Mouse (Mus musculus) limb, embryonic 10.5 days (tissue): ENCODE results near the gene Stk25. TPM values are rescaled to one million over a fixed set of nuclear protein-coding genes. Genes with fewer than 3 reads are reported as not detected.

Source experiments
- DNase-seq: peaks from one replicate; pipeline ENCODE4 v3.0.0-alpha.2; 2017; ENCODE audit warnings: low spot score
- H3K27ac ChIP-seq: fragments of 300-500 bp; sonication (generic); 2 replicates; pipeline ENCODE4 v1.5.1; 2016; ENCODE audit warnings: mild to moderate bottlenecking
- H3K27me3 ChIP-seq: fragments of 300-500 bp; sonication (generic); 2 replicates; pipeline ENCODE4 v1.6.1; 2016; ENCODE audit warnings: low read depth, mild to moderate bottlenecking; ENCODE audit not compliant: poor library complexity, severe bottlenecking
- H3K36me3 ChIP-seq: fragments of 300-500 bp; sonication (generic); 2 replicates; pipeline ENCODE4 v1.6.1; 2016; ENCODE audit warnings: mild to moderate bottlenecking, moderate library complexity
- H3K4me1 ChIP-seq: fragments of 300-500 bp; sonication (generic); 2 replicates; pipeline ENCODE4 v1.6.1; 2016
- H3K4me3 ChIP-seq: fragments of 300-500 bp; sonication (generic); 2 replicates; pipeline ENCODE4 v1.5.1; 2016; ENCODE audit warnings: mild to moderate bottlenecking, moderate library complexity
- H3K9me3 ChIP-seq: fragments of 300-500 bp; sonication (generic); replicated peaks from 2 replicates; pipeline ENCODE4 v1.6.1; 2016; ENCODE audit warnings: mild to moderate bottlenecking
- WGBS: fragments of 180-500 bp; shearing (Covaris S2); methylation state at CpG from one replicate; pipeline ENCODE4 v1.1.7; 2016; 5-methylcytosine and 5-hydroxymethylcytosine counted together
- polyA plus RNA-seq: library from polyadenylated mRNA; unstranded; fragments of >200 nt; fragmentation: Nextera tagmentation; extraction: Ambion mirVana; gene quantifications from 2 replicates; pipeline ENCODE4 v1.2.1, GENCODE M21; 2016

Stk25 gene
- polyA plus RNA-seq, 1 experiment from 2014 or later: 185 TPM

- H3K4me1 ChIP-seq: peaks cover under 1% of the 10 kb centered on the region; the same call in 1 of the 2 replicates
- H3K36me3 ChIP-seq: peaks cover 98% of the 10 kb centered on the region
- H3K27ac ChIP-seq: no peak overlapping the region
- no peak overlapping the region for H3K4me3 ChIP-seq
- no peak for DNase-seq
- H3K27me3 ChIP-seq: no peaks in the 10 kb centered on the region
- WGBS: 83% methylated on average over 1 of the region's 1 CpGs
- H3K9me3 ChIP-seq: no peaks in the 10 kb centered on the region
Observed at GRCm38 (mm10) chr1:93624502-93624901, 34.0 kb downstream of the Stk25 start.

- DNase-seq: no peak
- WGBS: 80% methylated on average over 5 of the region's 5 CpGs
- Histone ChIP-seq H3K27me3 (no peaks in the 10 kb centered on the region), H3K27ac (peak overlapping the region; percentile 87), H3K4me1 (peaks cover 23% of the 10 kb centered on the region), H3K4me3 (no peak overlapping the region), H3K36me3 (peaks cover 47% of the 10 kb centered on the region), H3K9me3 (no peaks in the 10 kb centered on the region)
Observed at GRCm38 (mm10) chr1:93618948-93619347, 39.5 kb downstream of the Stk25 start.

GRCm38 (mm10) chr1:93618059-93618748, 40.3 kb downstream of the Stk25 start:
- peaks cover 23% of the 10 kb centered on the region for H3K4me1 ChIP-seq
- WGBS: 66% methylated on average over 4 of the region's 4 CpGs
- H3K4me3 ChIP-seq: peak overlapping the region; percentile 9; the same call in 1 of the 2 replicates
- no peaks in the 10 kb centered on the region for H3K9me3 ChIP-seq
- H3K27me3 ChIP-seq: no peaks in the 10 kb centered on the region
- H3K27ac ChIP-seq: peak overlapping the region; percentile 87
- DNase-seq: peak; percentile 63
- peaks cover 39% of the 10 kb centered on the region for H3K36me3 ChIP-seq

- Histone ChIP-seq H3K36me3 (no peaks in the 10 kb centered on the region), H3K4me3 (no peak overlapping the region), H3K27me3 (no peaks in the 10 kb centered on the region), H3K4me1 (no peaks in the 10 kb centered on the region), H3K9me3 (no peaks in the 10 kb centered on the region), H3K27ac (no peak overlapping the region)
- WGBS: 90% methylated on average over 8 of the region's 8 CpGs
- DNase-seq: no peak
Observed at GRCm38 (mm10) chr1:93609762-93610161, 48.7 kb downstream of the Stk25 start.

- Histone ChIP-seq H3K4me3 (no peak overlapping the region), H3K36me3 (no peaks in the 10 kb centered on the region), H3K27ac (no peak overlapping the region), H3K9me3 (no peaks in the 10 kb centered on the region), H3K4me1 (no peaks in the 10 kb centered on the region), H3K27me3 (no peaks in the 10 kb centered on the region)
- WGBS: 88% methylated on average over 4 of the region's 4 CpGs
- no peak for DNase-seq
Observed at GRCm38 (mm10) chr1:93608696-93609245, 49.7 kb downstream of the Stk25 start.

- no peaks in the 10 kb centered on the region for H3K4me1 ChIP-seq
- H3K27ac ChIP-seq: no peak overlapping the region
- H3K36me3 ChIP-seq: no peaks in the 10 kb centered on the region
- H3K27me3 ChIP-seq: no peaks in the 10 kb centered on the region
- no peaks in the 10 kb centered on the region for H3K9me3 ChIP-seq
- H3K4me3 ChIP-seq: no peak overlapping the region
- DNase-seq: no peak
- WGBS: 85% methylated on average over 14 of the region's 14 CpGs
Observed at GRCm38 (mm10) chr1:93607090-93608083, 51.1 kb downstream of the Stk25 start.

- Histone ChIP-seq H3K4me3 (no peak overlapping the region), H3K9me3 (no peaks in the 10 kb centered on the region), H3K36me3 (no peaks in the 10 kb centered on the region), H3K27ac (no peak overlapping the region), H3K27me3 (no peaks in the 10 kb centered on the region), H3K4me1 (peaks cover 4% of the 10 kb centered on the region; the same call in 1 of the 2 replicates)
- no peak for DNase-seq
- WGBS: 96% methylated on average over 12 of the region's 12 CpGs
Observed at GRCm38 (mm10) chr1:93603921-93604320, 54.5 kb downstream of the Stk25 start.

- Histone ChIP-seq H3K9me3 (no peaks in the 10 kb centered on the region), H3K27ac (no peak overlapping the region), H3K36me3 (no peaks in the 10 kb centered on the region), H3K4me1 (peaks cover 4% of the 10 kb centered on the region; the same call in 1 of the 2 replicates), H3K27me3 (no peaks in the 10 kb centered on the region), H3K4me3 (no peak overlapping the region)
- DNase-seq: no peak
- WGBS: 80% methylated on average over 4 of the region's 4 CpGs
Observed at GRCm38 (mm10) chr1:93602911-93603310, 55.5 kb downstream of the Stk25 start.

GRCm38 (mm10) chr1:93595916-93596315, 62.5 kb downstream of the Stk25 start:
- DNase-seq: no peak
- no peak overlapping the region for H3K4me3 ChIP-seq
- no peaks in the 10 kb centered on the region for H3K27me3 ChIP-seq
- peaks cover 6% of the 10 kb centered on the region; the same call in 1 of the 2 replicates for H3K36me3 ChIP-seq
- H3K4me1 ChIP-seq: peaks cover 4% of the 10 kb centered on the region; the same call in 1 of the 2 replicates
- no peak overlapping the region for H3K27ac ChIP-seq
- no peaks in the 10 kb centered on the region for H3K9me3 ChIP-seq
- 80% methylated on average over 6 of the region's 6 CpGs for WGBS

- H3K4me1 ChIP-seq: no peaks in the 10 kb centered on the region
- DNase-seq: no peak
- no peaks in the 10 kb centered on the region for H3K9me3 ChIP-seq
- H3K36me3 ChIP-seq: peaks cover 6% of the 10 kb centered on the region; the same call in 1 of the 2 replicates
- no peak overlapping the region for H3K4me3 ChIP-seq
- H3K27me3 ChIP-seq: no peaks in the 10 kb centered on the region
- H3K27ac ChIP-seq: no peak overlapping the region
Observed at GRCm38 (mm10) chr1:93593960-93594359, 64.5 kb downstream of the Stk25 start.

- DNase-seq: no peak
- peaks cover 11% of the 10 kb centered on the region; the same call in 1 of the 2 replicates for H3K36me3 ChIP-seq
- no peak overlapping the region for H3K4me3 ChIP-seq
- H3K4me1 ChIP-seq: 0 out of 2 replicates have a peak, but pooled peaks cover 5% of the 10 kb centered on the region
- H3K9me3 ChIP-seq: no peaks in the 10 kb centered on the region
- no peaks in the 10 kb centered on the region for H3K27me3 ChIP-seq
- no peak overlapping the region for H3K27ac ChIP-seq
- 89% methylated on average over 3 of the region's 3 CpGs for WGBS
Observed at GRCm38 (mm10) chr1:93588346-93588745, 70.1 kb downstream of the Stk25 start.

- 93% methylated on average over 7 of the region's 7 CpGs for WGBS
- no peak for DNase-seq
- no peak overlapping the region for H3K27ac ChIP-seq
- no peak overlapping the region for H3K4me3 ChIP-seq
- H3K4me1 ChIP-seq: 0 out of 2 replicates have a peak, but pooled peaks cover 5% of the 10 kb centered on the region
- H3K27me3 ChIP-seq: no peaks in the 10 kb centered on the region
- H3K9me3 ChIP-seq: no peaks in the 10 kb centered on the region
- peaks cover 38% of the 10 kb centered on the region for H3K36me3 ChIP-seq
Observed at GRCm38 (mm10) chr1:93581545-93581944, 76.9 kb downstream of the Stk25 start.
